Mouse (Mus musculus): ENCODE measurements around the gene Anapc15. TPM values are rescaled to one million over a fixed set of nuclear protein-coding genes. Genes with fewer than 3 reads are reported as not detected.

The Anapc15 gene
- polyA plus RNA-seq, 1 experiment from 2014 or later: 82.2 TPM

DNA sequence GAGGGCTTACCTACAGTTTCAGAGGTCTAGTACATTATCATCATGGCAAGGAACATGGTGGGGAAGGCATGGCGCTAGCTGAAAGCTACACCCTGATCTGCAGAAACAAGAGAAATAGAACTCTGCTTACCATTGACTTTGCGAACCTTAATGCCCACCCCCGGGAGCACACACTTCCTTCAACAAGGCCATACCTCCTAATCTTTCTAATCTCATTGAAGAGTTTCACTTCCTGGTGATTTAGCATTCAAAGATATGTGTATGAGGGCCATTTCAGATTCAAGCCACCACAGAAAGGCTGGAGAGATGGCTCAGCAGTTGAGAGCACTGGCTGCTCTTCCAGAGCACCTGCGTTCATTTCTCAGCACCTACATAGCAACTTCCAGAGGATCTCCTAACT lies 6.4 kb upstream of the Anapc15 start, which contains the start of gene Folr2:
Gene Folr2, minus strand, starts transcription at position 101 of the 400 bp plus-strand sequence.
- Histone ChIP-seq H3K9ac (no peak within 1 kb of the TSS), H3K4me3 (no peak within 1 kb of the TSS), H3K27me3 (replicated peaks) (peaks cover 4% of the 10 kb centered on the region; the same call in 1 of the 2 replicates), H3K9me3 (replicated peaks) (no peaks in the 10 kb centered on the region), H3K27ac (no peak within 1 kb of the TSS), H3K36me3 (no peaks in the 10 kb centered on the region), H3K4me1 (no peaks in the 10 kb centered on the region), H3K4me2 (no peak within 1 kb of the TSS)
- WGBS (ENCODE audit: insufficient replicate concordance): 79% methylated on average over 4 of the region's 4 CpGs
- no peak for ATAC-seq

DNA sequence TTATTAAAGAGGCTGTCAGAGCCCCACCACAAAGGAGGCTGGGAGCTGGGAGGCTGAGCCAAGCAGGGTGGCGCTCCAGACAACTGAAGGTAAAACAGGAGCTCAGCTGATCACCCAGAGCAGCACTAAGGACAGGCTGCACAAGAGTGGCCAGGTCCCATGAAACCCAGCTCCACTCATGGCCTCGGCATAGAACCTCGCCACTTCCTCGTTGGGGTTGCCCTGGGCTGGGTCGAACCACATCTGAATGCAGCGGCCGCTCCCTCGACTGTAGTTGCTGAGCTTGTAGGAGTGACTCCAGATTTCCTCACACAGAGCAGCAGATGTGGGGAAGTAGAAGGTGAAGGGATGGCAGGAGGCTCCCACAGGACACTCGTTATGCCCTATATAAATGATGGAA lies 5.2 kb upstream of the Anapc15 start:
- H3K9ac ChIP-seq: no peak overlapping the region
- H3K4me1 ChIP-seq: no peaks in the 10 kb centered on the region
- WGBS (ENCODE audit: insufficient replicate concordance): 60% methylated on average over 9 of the region's 9 CpGs
- no peaks in the 10 kb centered on the region for H3K9me3 ChIP-seq (replicated peaks)
- no peak for ATAC-seq
- no peak overlapping the region for H3K27ac ChIP-seq
- no peaks in the 10 kb centered on the region for H3K36me3 ChIP-seq
- peaks cover 4% of the 10 kb centered on the region; the same call in 1 of the 2 replicates for H3K27me3 ChIP-seq (replicated peaks)
- H3K4me3 ChIP-seq: no peak overlapping the region
- H3K4me2 ChIP-seq: no peak overlapping the region

DNA sequence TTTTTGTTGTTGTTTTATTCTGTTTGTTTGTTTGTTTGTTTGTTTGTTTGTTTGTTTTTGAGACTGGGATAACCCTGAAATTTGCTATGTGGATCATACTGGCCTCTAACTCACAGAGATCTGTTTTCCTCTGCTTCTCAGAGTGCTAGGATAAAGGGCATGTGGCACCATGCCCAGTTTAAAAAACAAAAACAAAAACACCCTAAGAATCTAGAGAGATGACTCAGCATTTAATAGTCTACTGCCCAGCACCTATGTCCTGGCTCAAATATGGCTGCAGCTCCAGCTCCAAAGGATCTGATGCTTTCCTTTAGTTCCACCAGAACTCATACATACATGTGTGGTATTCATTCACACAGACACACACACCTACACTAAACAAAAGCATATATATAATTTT lies 2.5 kb upstream of the Anapc15 start:
- Histone ChIP-seq H3K9ac (no peak overlapping the region), H3K4me1 (no peaks in the 10 kb centered on the region), H3K36me3 (no peaks in the 10 kb centered on the region), H3K27ac (no peak overlapping the region), H3K9me3 (replicated peaks) (no peaks in the 10 kb centered on the region), H3K4me3 (no peak overlapping the region), H3K27me3 (replicated peaks) (peaks cover 4% of the 10 kb centered on the region; the same call in 1 of the 2 replicates), H3K4me2 (no peak overlapping the region)
- ATAC-seq: no peak

DNA sequence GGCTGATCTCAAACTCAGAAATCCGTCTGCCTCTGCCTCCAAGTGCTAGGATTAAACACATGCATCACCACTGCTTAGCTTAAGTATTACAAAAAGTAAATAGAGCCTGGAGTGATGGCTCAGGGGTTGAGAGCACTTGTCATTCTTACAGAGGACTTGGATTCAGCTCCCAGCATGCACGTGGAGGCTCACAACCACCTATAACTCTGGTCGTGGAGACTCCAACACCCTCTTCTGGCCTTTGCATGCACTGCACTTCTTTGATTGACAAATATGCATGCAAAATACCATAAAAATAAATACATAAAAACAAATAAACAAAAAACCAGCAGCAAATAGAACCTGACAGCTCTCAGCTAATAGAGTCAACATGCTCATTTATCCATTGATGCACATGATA lies 1.2 kb upstream of the Anapc15 start:
- ATAC-seq: no peak
- H3K27me3 ChIP-seq (replicated peaks): no peaks in the 10 kb centered on the region

DNA sequence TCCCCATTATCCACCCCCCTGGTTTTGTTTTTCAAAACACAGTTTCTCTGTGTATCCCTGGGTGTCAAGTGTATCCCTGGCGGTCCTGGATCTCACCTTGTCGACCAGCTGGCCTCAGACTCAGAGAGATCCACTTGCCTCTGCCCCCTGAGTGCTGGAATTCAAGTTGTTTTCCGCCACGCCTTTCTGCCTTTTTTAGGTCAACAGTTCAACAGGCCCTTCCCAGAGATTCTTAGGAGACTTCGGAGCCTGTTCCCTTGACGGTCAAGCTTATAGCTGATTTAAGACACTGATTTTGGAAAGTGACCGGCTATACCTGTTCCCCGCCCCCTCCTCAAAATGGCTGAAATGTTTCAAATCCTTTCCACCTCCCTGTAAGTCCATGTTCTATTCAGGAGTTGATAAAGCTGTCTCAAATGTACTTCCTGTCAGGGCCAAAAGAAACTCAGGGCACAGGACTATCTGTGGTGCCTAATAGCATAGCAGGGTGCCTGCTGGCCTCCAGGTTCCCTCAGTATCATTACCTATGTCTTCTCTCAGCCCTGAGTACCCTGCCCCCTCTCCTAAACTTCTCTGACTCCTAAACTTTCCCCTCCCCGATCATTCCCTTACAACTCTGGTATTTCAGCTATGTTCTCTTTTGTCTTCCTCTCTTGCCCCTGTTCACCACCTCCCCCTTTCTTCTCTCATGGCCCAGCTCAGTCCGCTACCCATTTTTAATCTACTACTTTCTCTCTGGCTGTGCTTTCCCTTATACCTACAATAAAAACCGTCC lies 3.2 kb downstream of the Anapc15 start:
- H3K4me3 ChIP-seq: no peak overlapping the region
- 71% methylated on average over 11 of the region's 11 CpGs for WGBS (ENCODE audit: insufficient replicate concordance)

More for the DNA sequence above, 1.2 kb upstream of the Anapc15 start:
- WGBS (ENCODE audit: insufficient replicate concordance): 58% methylated on average over 3 of the region's 3 CpGs
- Histone ChIP-seq H3K36me3 (no peaks in the 10 kb centered on the region), H3K4me2 (no peak overlapping the region), H3K9ac (no peak overlapping the region), H3K27ac (no peak overlapping the region), H3K4me3 (no peak overlapping the region), H3K9me3 (replicated peaks) (no peaks in the 10 kb centered on the region), H3K4me1 (no peaks in the 10 kb centered on the region)

DNA sequence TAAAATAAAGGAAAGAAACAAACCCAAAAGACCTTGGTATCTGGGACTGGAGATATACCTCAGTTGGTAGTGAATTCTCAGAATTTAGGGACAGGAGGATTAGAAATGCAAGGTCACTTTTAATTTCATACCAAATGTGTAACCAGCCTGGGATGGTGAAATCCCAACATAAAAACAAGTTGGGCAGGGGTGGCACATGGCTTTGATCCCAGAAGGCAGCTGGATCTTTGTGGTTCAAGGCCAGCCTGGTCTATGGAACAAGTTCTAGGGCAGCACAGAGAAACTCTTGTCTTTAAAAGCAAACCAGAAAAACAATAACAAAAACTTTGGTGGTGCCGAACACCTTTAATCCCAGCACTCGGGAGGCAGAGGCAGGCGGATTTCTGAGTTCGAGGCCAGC lies 4.0 kb downstream of the Anapc15 start:
- Histone ChIP-seq H3K36me3 (no peaks in the 10 kb centered on the region), H3K4me3 (no peak overlapping the region), H3K27me3 (replicated peaks) (0 out of 2 replicates have a peak, but pooled peaks cover 4% of the 10 kb centered on the region), H3K4me1 (no peaks in the 10 kb centered on the region), H3K9ac (no peak overlapping the region), H3K9me3 (replicated peaks) (no peaks in the 10 kb centered on the region), H3K4me2 (no peak overlapping the region), H3K27ac (no peak overlapping the region)
- WGBS (ENCODE audit: insufficient replicate concordance): 80% methylated on average over 4 of the region's 4 CpGs
- ATAC-seq: no peak

More for the DNA sequence above, 3.2 kb downstream of the Anapc15 start:
- no peak overlapping the region for H3K9ac ChIP-seq
- no peaks in the 10 kb centered on the region for H3K9me3 ChIP-seq (replicated peaks)
- H3K36me3 ChIP-seq: no peaks in the 10 kb centered on the region
- no peaks in the 10 kb centered on the region for H3K4me1 ChIP-seq
- no peak overlapping the region for H3K4me2 ChIP-seq
- no peak overlapping the region for H3K27ac ChIP-seq
- no peak for ATAC-seq
- H3K27me3 ChIP-seq (replicated peaks): 0 out of 2 replicates have a peak, but pooled peaks cover 4% of the 10 kb centered on the region

DNA sequence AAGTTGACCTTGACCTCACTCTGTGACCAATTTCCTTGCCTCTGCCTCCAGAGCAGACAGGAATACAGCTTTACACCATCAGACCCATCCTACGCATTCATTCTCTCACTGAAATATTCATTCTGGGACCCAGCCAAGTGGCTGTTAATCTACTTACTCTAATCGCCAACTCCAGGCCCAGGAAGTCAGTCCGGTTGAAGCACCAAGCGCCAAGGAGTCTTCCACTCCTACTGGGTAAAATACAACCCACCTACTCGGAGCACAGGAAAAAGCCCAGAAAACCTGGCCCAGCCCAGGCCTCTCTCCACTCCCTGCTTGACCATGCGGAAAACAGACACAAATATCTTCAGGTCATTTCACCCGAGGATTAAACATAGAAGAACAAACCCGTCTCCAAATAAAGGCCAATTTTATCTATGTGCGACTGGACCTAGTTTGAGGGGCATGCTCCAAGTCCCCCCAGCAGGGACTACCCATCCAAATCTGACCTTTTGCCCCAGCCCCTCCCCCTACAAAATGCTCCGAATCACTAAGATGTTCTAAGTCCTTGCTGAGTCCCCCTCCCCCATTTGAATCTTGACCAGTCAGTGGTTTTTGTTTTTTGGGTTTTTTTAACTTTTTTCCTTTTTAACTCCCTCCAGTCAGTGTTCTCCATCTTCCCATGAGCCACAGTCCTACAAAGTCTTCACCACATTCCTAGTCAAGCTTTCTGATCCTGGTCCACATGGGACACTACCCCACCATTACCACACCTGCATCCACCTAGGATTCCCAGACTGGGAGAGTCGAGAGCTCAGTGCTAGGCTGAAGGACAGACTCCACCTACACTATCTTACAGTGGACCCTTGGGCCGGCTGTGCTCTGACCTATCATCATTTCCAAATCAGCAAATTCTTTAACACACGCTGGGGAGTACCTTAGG lies 5.0 kb downstream of the Anapc15 start:
- no peak overlapping the region for H3K9ac ChIP-seq
- H3K4me2 ChIP-seq: no peak overlapping the region
- no peaks in the 10 kb centered on the region for H3K4me1 ChIP-seq
- ATAC-seq: no peak
- H3K36me3 ChIP-seq: no peaks in the 10 kb centered on the region
- 64% methylated on average over 13 of the region's 13 CpGs for whole genome bisulfite sequencing (ENCODE audit: insufficient replicate concordance)
- no peak overlapping the region for H3K27ac ChIP-seq
- H3K9me3 ChIP-seq (replicated peaks): no peaks in the 10 kb centered on the region
- 0 out of 2 replicates have a peak, but pooled peaks cover 4% of the 10 kb centered on the region for H3K27me3 ChIP-seq (replicated peaks)
- no peak overlapping the region for H3K4me3 ChIP-seq

DNA sequence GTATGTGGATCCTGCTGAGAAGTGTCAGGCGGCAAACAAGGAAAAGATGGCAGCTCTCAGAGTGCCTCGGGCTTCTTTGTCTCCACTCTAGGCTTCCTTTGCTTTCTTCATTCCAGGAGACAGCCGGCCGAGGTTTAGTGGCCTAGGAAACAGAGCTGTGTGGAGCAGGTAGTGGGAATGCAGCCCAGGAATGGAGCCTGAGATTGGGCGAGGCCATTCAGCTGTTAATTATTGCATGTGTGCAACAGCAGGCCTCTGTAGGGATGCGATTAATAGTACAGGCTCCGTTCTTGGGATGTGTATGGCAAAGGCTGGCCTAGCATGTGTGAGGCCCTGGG lies 5.6 kb downstream of the Anapc15 start:
- 65% methylated on average over 7 of the region's 7 CpGs for WGBS (ENCODE audit: insufficient replicate concordance)
- H3K27ac ChIP-seq: no peak overlapping the region
- H3K4me3 ChIP-seq: no peak overlapping the region

DNA sequence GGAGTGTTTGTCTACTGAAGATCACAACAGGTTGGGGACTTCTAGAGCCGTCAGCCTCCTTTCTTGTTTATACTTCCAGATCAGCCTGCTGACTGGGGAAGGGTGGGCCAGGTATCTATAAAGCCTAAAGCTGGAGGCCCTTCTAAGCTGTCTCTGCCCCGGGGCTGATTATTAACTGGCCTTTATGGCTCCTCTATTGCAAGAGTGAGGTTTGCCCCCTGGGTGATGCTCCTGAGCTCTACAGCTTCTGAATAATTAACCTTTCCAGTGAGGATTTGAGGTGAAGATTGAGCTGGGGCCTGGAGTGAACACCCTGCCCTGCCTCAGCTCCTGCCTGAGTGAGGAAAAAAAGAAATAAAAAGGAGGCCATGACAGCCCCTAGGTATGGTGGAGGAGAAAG lies 7.1 kb downstream of the Anapc15 start, which contains the start of gene Folr1:
Gene Folr1, minus strand, starts transcription at position 160 of the 400 bp plus-strand sequence.
- no peak for ATAC-seq
- Histone ChIP-seq H3K27me3 (replicated peaks) (0 out of 2 replicates have a peak, but pooled peaks cover 4% of the 10 kb centered on the region), H3K4me1 (no peaks in the 10 kb centered on the region), H3K4me3 (no peak within 1 kb of the TSS), H3K36me3 (no peaks in the 10 kb centered on the region), H3K4me2 (no peak within 1 kb of the TSS), H3K27ac (no peak within 1 kb of the TSS), H3K9ac (no peak within 1 kb of the TSS), H3K9me3 (replicated peaks) (no peaks in the 10 kb centered on the region)
- WGBS (ENCODE audit: insufficient replicate concordance): 60% methylated on average over 2 of the region's 2 CpGs

More for the DNA sequence above, 5.6 kb downstream of the Anapc15 start:
- Histone ChIP-seq H3K9ac (no peak overlapping the region), H3K4me2 (no peak overlapping the region), H3K9me3 (replicated peaks) (no peaks in the 10 kb centered on the region), H3K36me3 (no peaks in the 10 kb centered on the region), H3K27me3 (replicated peaks) (0 out of 2 replicates have a peak, but pooled peaks cover 4% of the 10 kb centered on the region), H3K4me1 (no peaks in the 10 kb centered on the region)
- no peak for ATAC-seq

DNA sequence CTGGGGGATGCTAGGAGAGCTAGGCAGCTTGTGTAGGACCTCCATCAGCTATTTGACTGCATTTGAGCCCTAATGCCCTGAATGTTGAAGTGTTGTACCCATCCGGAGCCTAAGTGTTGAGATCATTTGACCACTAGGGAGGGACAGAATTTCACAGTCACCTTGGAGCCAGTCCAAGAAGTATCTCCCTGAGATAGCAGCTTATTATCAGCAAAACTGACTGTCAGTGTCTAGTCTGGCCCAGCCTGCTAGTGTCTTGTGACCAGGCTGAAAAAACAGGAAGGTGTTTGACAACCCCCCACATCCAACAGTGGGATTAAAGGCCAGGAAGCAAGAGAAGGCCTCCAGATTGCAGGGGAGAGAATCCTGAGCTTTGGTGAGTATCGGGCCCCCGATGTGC lies 7.8 kb downstream of the Anapc15 start:
- Histone ChIP-seq H3K4me2 (no peak overlapping the region), H3K9me3 (replicated peaks) (no peaks in the 10 kb centered on the region), H3K4me1 (no peaks in the 10 kb centered on the region), H3K27ac (no peak overlapping the region), H3K4me3 (no peak overlapping the region), H3K9ac (no peak overlapping the region), H3K36me3 (no peaks in the 10 kb centered on the region), H3K27me3 (replicated peaks) (0 out of 2 replicates have a peak, but pooled peaks cover 4% of the 10 kb centered on the region)
- ATAC-seq: no peak
- WGBS (ENCODE audit: insufficient replicate concordance): 56% methylated on average over 3 of the region's 3 CpGs

DNA sequence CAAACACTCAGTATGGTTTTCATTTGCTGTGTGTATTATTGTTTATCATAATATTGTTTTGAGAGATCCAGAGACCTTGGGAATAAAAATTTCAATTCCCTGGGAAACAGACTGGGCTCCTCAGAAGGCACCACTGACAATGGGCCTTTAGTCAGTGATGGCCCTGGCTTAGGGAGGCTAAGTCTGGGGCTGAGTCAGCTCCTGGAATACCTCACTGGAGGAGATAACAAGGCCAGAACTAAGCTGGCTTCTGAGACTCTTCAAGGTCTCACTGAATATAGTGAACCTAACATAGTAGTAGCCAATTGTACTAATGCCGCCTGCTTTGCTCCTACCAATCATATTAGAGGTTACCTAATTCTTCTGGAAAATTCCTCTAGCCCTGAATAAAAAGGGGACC lies 12.5 kb downstream of the Anapc15 start:
- ATAC-seq: no peak
- 86% methylated on average over 1 of the region's 1 CpGs for WGBS (ENCODE audit: insufficient replicate concordance)
- Histone ChIP-seq H3K9me3 (replicated peaks) (no peaks in the 10 kb centered on the region), H3K4me2 (no peak overlapping the region), H3K9ac (no peak overlapping the region), H3K27ac (no peak overlapping the region), H3K36me3 (no peaks in the 10 kb centered on the region), H3K4me1 (no peaks in the 10 kb centered on the region), H3K27me3 (replicated peaks) (0 out of 2 replicates have a peak, but pooled peaks cover under 1% of the 10 kb centered on the region), H3K4me3 (no peak overlapping the region)

DNA sequence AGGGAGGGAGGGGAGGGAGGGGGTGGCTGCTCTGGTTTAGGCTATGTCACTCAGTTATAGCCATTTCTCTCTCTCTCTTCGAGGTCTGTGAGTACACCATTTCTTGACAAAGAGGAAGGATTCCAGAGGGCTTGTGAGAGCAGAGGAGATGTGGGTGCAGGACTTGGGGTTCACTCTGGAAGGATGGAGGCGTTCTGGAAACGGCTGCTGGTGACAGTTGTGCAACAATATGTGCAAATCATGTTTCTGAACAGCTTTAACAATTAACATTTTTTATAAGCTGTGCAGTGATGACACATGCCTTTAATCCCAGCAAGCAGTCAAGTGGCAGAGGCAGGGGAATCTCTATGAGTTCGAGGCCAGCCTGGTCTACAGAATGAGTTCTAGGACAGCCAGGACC lies 17.3 kb downstream of the Anapc15 start:
- ATAC-seq: no peak
- no peak overlapping the region for H3K4me2 ChIP-seq

More for the DNA sequence above, 17.3 kb downstream of the Anapc15 start:
- 54% methylated on average over 4 of the region's 4 CpGs for WGBS (ENCODE audit: insufficient replicate concordance)
- Histone ChIP-seq H3K27me3 (replicated peaks) (no peaks in the 10 kb centered on the region; the same call in 1 of the 2 replicates), H3K27ac (no peak overlapping the region), H3K9me3 (replicated peaks) (no peaks in the 10 kb centered on the region), H3K9ac (no peak overlapping the region), H3K4me1 (no peaks in the 10 kb centered on the region), H3K4me3 (no peak overlapping the region), H3K36me3 (no peaks in the 10 kb centered on the region)

All from liver, embryonic 12.5 days (tissue).